Mouse (Mus musculus) CD4-positive, CD25-positive, alpha-beta regulatory T cell, adult 2 months (primary cell): ENCODE measurements at regions not wholly inside any gene's neighbourhood (a gene's known extent, or its start where the extent isn't known, plus 50 kb on each side); places are given as distances from the start of the nearest gene placed in this dataset.

Experiments used
- DNase-seq: peaks from one replicate; pipeline ENCODE4 v3.0.0-alpha.2; 2012; ENCODE audit warnings: low read depth, low spot score

- peak; percentile 12 for DNase-seq
These were observed 64.6 kb downstream of the Smug1 start for GRCm38 (mm10) chr15:103102068-103102840.

- no peak for DNase-seq
These were observed 66.8 kb downstream of the Smug1 start for GRCm38 (mm10) chr15:103100121-103100520.

DNA sequence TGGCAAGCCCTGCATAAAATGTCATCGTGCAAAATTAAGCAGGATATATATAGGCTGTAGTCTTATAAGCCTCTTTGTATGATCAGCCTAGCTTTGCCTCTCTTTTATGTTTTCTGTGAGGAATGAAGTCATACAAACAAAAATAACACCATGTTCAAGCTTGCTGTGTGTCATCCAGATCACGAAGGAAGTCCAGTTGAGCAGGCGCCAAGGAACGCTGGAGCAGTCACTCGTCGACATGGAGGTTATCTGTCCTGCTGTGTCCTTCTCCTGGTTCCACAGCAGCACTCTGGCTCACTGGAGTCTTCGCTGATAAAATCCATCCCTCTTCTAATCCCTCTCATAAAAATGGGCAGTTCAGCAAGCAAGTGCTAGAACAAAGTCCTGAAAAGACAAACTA, 72.4 kb downstream of the Smug1 start:
- DNase-seq, result no peak

- no peak for DNase-seq
These were observed 73.2 kb downstream of the Smug1 start for GRCm38 (mm10) chr15:103093655-103094054.

GRCm38 (mm10) chr15:103092496-103092895, 73.8 kb downstream of the Hoxc4 start:
- DNase-seq, result peak; percentile 3

GRCm38 (mm10) chr15:103090280-103091164, 71.8 kb downstream of the Hoxc4 start:
- DNase-seq, result no peak

GRCm38 (mm10) chr15:103089852-103090251, 71.1 kb downstream of the Hoxc4 start:
- no peak for DNase-seq

DNA sequence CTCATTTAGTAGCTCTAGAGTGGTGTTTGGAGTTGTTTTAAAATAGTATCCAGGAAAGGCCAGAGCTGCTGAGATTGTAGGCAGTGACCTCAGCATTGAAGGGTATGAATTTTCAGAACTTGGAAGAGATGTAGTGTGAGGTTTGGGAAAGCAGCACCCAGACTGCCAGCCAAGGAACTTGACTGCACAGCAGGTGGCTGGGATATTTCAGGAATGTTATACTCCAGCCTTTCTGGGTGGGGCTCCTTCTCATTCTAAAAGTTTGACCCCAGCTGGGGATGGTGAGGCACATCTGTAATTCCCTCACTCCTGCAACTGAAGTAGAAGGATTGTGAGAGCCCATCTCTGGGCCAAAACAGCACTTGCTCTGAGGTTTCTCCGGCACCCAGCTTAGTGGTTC, 70.7 kb downstream of the Hoxc4 start:
- no peak for DNase-seq

DNA sequence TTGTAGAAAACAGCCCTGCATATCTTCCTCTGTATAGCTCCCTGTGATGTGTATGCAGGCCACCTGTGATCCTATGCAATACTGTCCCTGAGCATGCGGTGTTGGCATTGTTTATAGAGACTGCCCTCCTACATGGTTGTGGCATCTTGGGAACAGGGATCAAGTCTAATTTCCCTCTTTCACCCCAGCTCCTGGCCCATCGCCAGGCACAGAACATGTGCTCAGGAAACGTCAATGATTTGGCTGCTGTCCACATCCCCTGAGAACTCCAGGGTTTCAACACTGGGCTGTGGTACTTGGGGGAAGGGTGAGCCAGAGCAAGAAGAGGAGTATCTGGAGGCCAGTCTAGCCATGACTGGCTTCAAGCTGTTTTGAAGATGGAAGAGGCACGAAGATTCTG, 68.5 kb downstream of the Hoxc4 start:
- DNase-seq, result no peak

- DNase-seq, result no peak
These were observed 67.9 kb downstream of the Hoxc4 start for GRCm38 (mm10) chr15:103086672-103087069.
